Mouse (Mus musculus) small intestine, adult 2 months (tissue): Measurements from ENCODE around the gene Nell1.

Experiments used
- CTCF ChIP-seq: fragments of 200-500 bp; IDR thresholded peaks from 2 replicates; pipeline ENCODE4 v1.5.1; 2012; ENCODE audit warnings: low read depth, mild to moderate bottlenecking, control low read depth, inconsistent platforms, low read length, moderate library complexity, mixed read lengths; ENCODE audit not compliant: insufficient replicate concordance, insufficient read length; ENCODE audit errors: extremely low read depth
- POLR2A ChIP-seq: fragments of 200-500 bp; IDR thresholded peaks from 2 replicates; pipeline ENCODE4 v1.6.1; 2012; ENCODE audit warnings: low read depth, mild to moderate bottlenecking, control low read depth, inconsistent platforms, low read length, moderate library complexity

GRCm38 (mm10) chr7:50050144-50050543, 75.5 kb downstream of the Nell1 start:
- no peak for TF ChIP-seq POLR2A
- no peak for TF ChIP-seq CTCF
